Mouse (Mus musculus): ENCODE measurements around the gene Cnnm2. TPM values are rescaled to one million over a fixed set of nuclear protein-coding genes. Genes with fewer than 3 reads are reported as not detected.

Gene Cnnm2
- polyA plus RNA-seq, 1 experiment = 8.1 TPM

GRCm38 (mm10) chr19:46831381-46831780 lies 70.0 kb downstream of the Cnnm2 start:
- TF ChIP-seq CEBPB (IDR thresholded peaks at IDR 0.05; ENCODE audit: insufficient read depth, poor library complexity, severe bottlenecking) (no peak), TCF3 (IDR thresholded peaks at IDR 0.05; ENCODE audit: insufficient read length, low read depth) (no peak), MYOG (IDR thresholded peaks at IDR 0.05; ENCODE audit: control insufficient read depth in 1 of 3, insufficient read depth in 1 of 3, insufficient read length in 2 of 3, low read depth in 2 of 3) (no peak), SRF (IDR thresholded peaks at IDR 0.05; ENCODE audit: control insufficient read depth, insufficient read length, low read depth) (no peak), E2F4 (IDR thresholded peaks at IDR 0.05; ENCODE audit: insufficient read depth) (no peak), MYOD1 (IDR thresholded peaks at IDR 0.05; ENCODE audit: control insufficient read depth in 1 of 3, insufficient read length in 2 of 3, low read depth in 2 of 3) (no peak), MAX (IDR thresholded peaks at IDR 0.05; ENCODE audit: low read depth) (no peak), USF1 (IDR thresholded peaks at IDR 0.05; ENCODE audit: low read depth) (no peak), REST (IDR thresholded peaks at IDR 0.05; ENCODE audit: insufficient read depth, insufficient read length) (no peak), POLR2A (IDR thresholded peaks at IDR 0.05; ENCODE audit: insufficient read length, low read depth) (no peak), POLR2AphosphoS2 (IDR thresholded peaks at IDR 0.05; ENCODE audit: insufficient read length, low read depth) (no peak), TCF12 (IDR thresholded peaks at IDR 0.05; ENCODE audit: insufficient read depth, poor library complexity, severe bottlenecking) (no peak)

GRCm38 (mm10) chr19:46834301-46834700 lies 72.9 kb downstream of the Cnnm2 start:
- TF ChIP-seq TCF3 (IDR thresholded peaks at IDR 0.05; ENCODE audit: insufficient read length, low read depth) (no peak), POLR2AphosphoS2 (IDR thresholded peaks at IDR 0.05; ENCODE audit: insufficient read length, low read depth) (no peak), CEBPB (IDR thresholded peaks at IDR 0.05; ENCODE audit: insufficient read depth, poor library complexity, severe bottlenecking) (no peak), MYOD1 (IDR thresholded peaks at IDR 0.05; ENCODE audit: control insufficient read depth in 1 of 3, insufficient read length in 2 of 3, low read depth in 2 of 3) (peak in 2 of 3 experiments; percentile 30 to 91), USF1 (IDR thresholded peaks at IDR 0.05; ENCODE audit: low read depth) (no peak), POLR2A (IDR thresholded peaks at IDR 0.05; ENCODE audit: insufficient read length, low read depth) (no peak), TCF12 (IDR thresholded peaks at IDR 0.05; ENCODE audit: insufficient read depth, poor library complexity, severe bottlenecking) (no peak), MYOG (IDR thresholded peaks at IDR 0.05; ENCODE audit: control insufficient read depth in 1 of 3, insufficient read depth in 1 of 3, insufficient read length in 2 of 3, low read depth in 2 of 3) (peak in 1 of 3 experiments; percentile 60), SRF (IDR thresholded peaks at IDR 0.05; ENCODE audit: control insufficient read depth, insufficient read length, low read depth) (no peak)
- H3ac ChIP-seq (ENCODE audit: control insufficient read depth, insufficient read length) = no peak overlapping the region
- no peaks in the 10 kb centered on the region for H3K79me2 ChIP-seq (ENCODE audit: control insufficient read depth, insufficient read depth)
- no peak overlapping the region for H3K4me3 ChIP-seq
- H3K27me3 ChIP-seq (ENCODE audit: control insufficient read depth, insufficient read depth, insufficient read length) = no peaks in the 10 kb centered on the region
- H3K36me3 ChIP-seq (ENCODE audit: control insufficient read depth, insufficient read depth) = no peaks in the 10 kb centered on the region
- H3K4me2 ChIP-seq (ENCODE audit: low read depth) = no peak overlapping the region

More at GRCm38 (mm10) chr19:46831381-46831780, 70.0 kb downstream of the Cnnm2 start:
- no peaks in the 10 kb centered on the region for H3K79me2 ChIP-seq (ENCODE audit: control insufficient read depth, insufficient read depth)
- H3ac ChIP-seq (ENCODE audit: control insufficient read depth, insufficient read length) = no peak overlapping the region
- no peak overlapping the region for H3K4me2 ChIP-seq (ENCODE audit: low read depth)
- no peak overlapping the region for H3K4me3 ChIP-seq
- H3K27me3 ChIP-seq (ENCODE audit: control insufficient read depth, insufficient read depth, insufficient read length) = no peaks in the 10 kb centered on the region
- H3K36me3 ChIP-seq (ENCODE audit: control insufficient read depth, insufficient read depth) = no peaks in the 10 kb centered on the region

DNA sequence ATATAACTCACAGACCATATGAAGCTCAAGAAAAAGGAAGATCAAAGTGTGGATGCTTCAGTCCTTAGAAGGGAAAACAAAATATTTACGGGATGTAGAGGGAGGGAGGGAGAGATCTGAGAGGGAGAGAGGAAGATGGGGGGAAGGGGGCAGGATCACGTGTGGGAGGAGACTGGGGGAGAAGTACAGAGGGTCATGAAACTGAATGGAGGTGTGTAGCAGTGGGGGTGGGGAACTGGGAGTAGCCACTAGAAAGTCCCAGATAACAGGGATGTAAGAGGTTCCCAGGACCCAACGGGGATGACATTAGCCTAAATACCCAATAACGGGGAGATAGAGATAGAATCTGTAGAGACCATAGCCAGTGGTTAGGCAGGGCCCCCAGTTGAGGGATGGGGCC lies 73.9 kb downstream of the Cnnm2 start:
- no peaks in the 10 kb centered on the region for H3K36me3 ChIP-seq (ENCODE audit: control insufficient read depth, insufficient read depth)
- no peaks in the 10 kb centered on the region for H3K79me2 ChIP-seq (ENCODE audit: control insufficient read depth, insufficient read depth)
- no peak overlapping the region for H3K4me2 ChIP-seq (ENCODE audit: low read depth)
- no peak overlapping the region for H3K4me3 ChIP-seq
- no peak for TF ChIP-seq TCF3 (IDR thresholded peaks at IDR 0.05; ENCODE audit: insufficient read length, low read depth)
- TF ChIP-seq POLR2A (IDR thresholded peaks at IDR 0.05; ENCODE audit: insufficient read length, low read depth) = no peak
- TF ChIP-seq MYOD1 (IDR thresholded peaks at IDR 0.05; ENCODE audit: control insufficient read depth in 1 of 3, insufficient read length in 2 of 3, low read depth in 2 of 3) = no peak
- TF ChIP-seq CEBPB (IDR thresholded peaks at IDR 0.05; ENCODE audit: insufficient read depth, poor library complexity, severe bottlenecking) = no peak
- H3ac ChIP-seq (ENCODE audit: control insufficient read depth, insufficient read length) = no peak overlapping the region
- no peaks in the 10 kb centered on the region for H3K27me3 ChIP-seq (ENCODE audit: control insufficient read depth, insufficient read depth, insufficient read length)

- Histone ChIP-seq H3K79me2 (ENCODE audit: control insufficient read depth, insufficient read depth) (no peaks in the 10 kb centered on the region), H3K36me3 (ENCODE audit: control insufficient read depth, insufficient read depth) (no peaks in the 10 kb centered on the region), H3K27me3 (ENCODE audit: control insufficient read depth, insufficient read depth, insufficient read length) (no peaks in the 10 kb centered on the region), H3ac (ENCODE audit: control insufficient read depth, insufficient read length) (no peak overlapping the region), H3K4me2 (ENCODE audit: low read depth) (no peak overlapping the region), H3K4me3 (no peak overlapping the region)
- TF ChIP-seq CEBPB (IDR thresholded peaks at IDR 0.05; ENCODE audit: insufficient read depth, poor library complexity, severe bottlenecking) (no peak), POLR2AphosphoS2 (IDR thresholded peaks at IDR 0.05; ENCODE audit: insufficient read length, low read depth) (no peak), TCF12 (IDR thresholded peaks at IDR 0.05; ENCODE audit: insufficient read depth, poor library complexity, severe bottlenecking) (no peak), MAX (IDR thresholded peaks at IDR 0.05; ENCODE audit: low read depth) (no peak), TCF3 (IDR thresholded peaks at IDR 0.05; ENCODE audit: insufficient read length, low read depth) (no peak), USF1 (IDR thresholded peaks at IDR 0.05; ENCODE audit: low read depth) (no peak), E2F4 (IDR thresholded peaks at IDR 0.05; ENCODE audit: insufficient read depth) (no peak), MYOD1 (IDR thresholded peaks at IDR 0.05; ENCODE audit: control insufficient read depth in 1 of 3, insufficient read length in 2 of 3, low read depth in 2 of 3) (no peak), MYOG (IDR thresholded peaks at IDR 0.05; ENCODE audit: control insufficient read depth in 1 of 3, insufficient read depth in 1 of 3, insufficient read length in 2 of 3, low read depth in 2 of 3) (no peak), POLR2A (IDR thresholded peaks at IDR 0.05; ENCODE audit: insufficient read length, low read depth) (no peak), REST (IDR thresholded peaks at IDR 0.05; ENCODE audit: insufficient read depth, insufficient read length) (no peak), SRF (IDR thresholded peaks at IDR 0.05; ENCODE audit: control insufficient read depth, insufficient read length, low read depth) (no peak)
Observed at GRCm38 (mm10) chr19:46836085-46836484, 74.7 kb downstream of the Cnnm2 start.
